Mouse (Mus musculus) spleen, adult 2 months (tissue): ENCODE results near the gene AI661453. TPM values are rescaled to one million over a fixed set of nuclear protein-coding genes. Genes with fewer than 3 reads are reported as not detected.
A peak's percentile ranks its signal among the peaks of the same experiment; 100 is the strongest.

ENCODE experiments used
- DNase-seq, 2 experiments: peaks; one replicate each; pipeline versions ENCODE4 v3.0.0 to v3.0.0-alpha.2; 2012 to 2021; ENCODE audit warnings: low spot score in 2 of 2, low read depth in 1 of 2
- H3K27ac ChIP-seq: fragments of 200-500 bp; 2 replicates; pipeline ENCODE4 v1.5.1; 2012; ENCODE audit warnings: low read length, inconsistent platforms; ENCODE audit not compliant: insufficient read depth
- H3K27me3 ChIP-seq: fragments of 200-500 bp; 2 replicates; pipeline ENCODE4 v1.6.1; 2012; ENCODE audit warnings: mild to moderate bottlenecking, moderate library complexity, low read length, inconsistent platforms; ENCODE audit not compliant: control insufficient read depth, insufficient read depth
- H3K36me3 ChIP-seq: fragments of 200-500 bp; 2 replicates; pipeline ENCODE4 v1.6.1; 2012; ENCODE audit warnings: mild to moderate bottlenecking, low read length, inconsistent platforms; ENCODE audit not compliant: control insufficient read depth, insufficient read depth
- H3K4me1 ChIP-seq: fragments of 200-500 bp; 2 replicates; pipeline ENCODE4 v1.6.1; 2011; ENCODE audit warnings: inconsistent platforms; ENCODE audit not compliant: control insufficient read depth, insufficient read depth, insufficient read length
- H3K4me3 ChIP-seq: fragments of 200-500 bp; 2 replicates; pipeline ENCODE4 v1.5.1; 2011; ENCODE audit warnings: mild to moderate bottlenecking, inconsistent platforms; ENCODE audit not compliant: insufficient read depth, insufficient read length; ENCODE audit errors: extremely low read depth
- CTCF ChIP-seq: fragments of 200-500 bp; IDR thresholded peaks from 2 replicates; pipeline ENCODE4 v1.5.1; 2011; ENCODE audit warnings: mild to moderate bottlenecking, inconsistent platforms; ENCODE audit not compliant: insufficient read depth, insufficient read length, insufficient replicate concordance; ENCODE audit errors: extremely low read depth
- POLR2A ChIP-seq: fragments of 200-500 bp; IDR thresholded peaks from 2 replicates; pipeline ENCODE4 v1.6.1; 2011; ENCODE audit warnings: low read depth, low read length, inconsistent platforms
- WGBS: fragments of 180-500 bp; shearing (Covaris S2); methylation state at CpG from one replicate; pipeline ENCODE4 v1.1.7; 2018; 5-methylcytosine and 5-hydroxymethylcytosine counted together
- polyA plus RNA-seq: library from polyadenylated mRNA; depleted of rRNA; stranded (reverse); fragments of >200 nt; gene quantifications from 2 replicates; pipeline ENCODE4 v1.2.3, GENCODE M21; 2012

AI661453 gene
- polyA plus RNA-seq, 1 experiment, result 0.26 TPM

DNA sequence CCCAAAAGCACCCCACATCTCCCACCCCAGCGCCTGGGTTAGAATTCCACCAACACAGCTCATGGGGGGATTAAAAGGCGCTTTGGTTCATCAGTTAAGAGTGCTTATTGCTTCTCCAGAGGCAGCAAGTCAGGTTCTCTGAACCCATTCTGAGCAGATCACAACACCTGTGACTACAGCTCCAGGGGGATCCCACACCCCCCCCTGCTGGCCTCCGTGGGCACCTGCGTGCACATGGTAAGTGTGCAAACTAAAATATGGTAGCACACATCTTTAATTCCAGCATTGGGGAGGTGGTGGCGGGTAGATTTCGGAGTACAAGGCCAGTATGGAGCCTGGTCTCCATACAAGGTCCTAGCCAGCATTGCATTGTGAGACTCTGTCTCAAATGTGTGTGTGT lies 9.1 kb upstream of the AI661453 start:
- Histone ChIP-seq H3K4me1 (no peaks in the 10 kb centered on the region), H3K27ac (no peak overlapping the region), H3K4me3 (no peak overlapping the region), H3K27me3 (no peaks in the 10 kb centered on the region), H3K36me3 (no peaks in the 10 kb centered on the region)
- TF ChIP-seq CTCF (no peak), POLR2A (no peak)
- WGBS, result 71% methylated on average over 6 of the region's 6 CpGs
- no peak for DNase-seq

GRCm38 (mm10) chr17:47428831-47429304 lies 7.5 kb upstream of the AI661453 start:
- Histone ChIP-seq H3K4me3 (no peak overlapping the region), H3K27me3 (no peaks in the 10 kb centered on the region), H3K27ac (no peak overlapping the region), H3K4me1 (no peaks in the 10 kb centered on the region), H3K36me3 (no peaks in the 10 kb centered on the region)
- TF ChIP-seq POLR2A, result no peak
- no peak for TF ChIP-seq CTCF
- 43% methylated on average over 8 of the region's 8 CpGs for WGBS
- no peak for DNase-seq

- DNase-seq, result no peak
- H3K27me3 ChIP-seq, result no peaks in the 10 kb centered on the region
- no peak overlapping the region for H3K4me3 ChIP-seq
- no peaks in the 10 kb centered on the region for H3K36me3 ChIP-seq
- WGBS, result 69% methylated on average over 5 of the region's 5 CpGs
- H3K4me1 ChIP-seq, result no peaks in the 10 kb centered on the region
- TF ChIP-seq CTCF, result no peak
- TF ChIP-seq POLR2A, result no peak
- no peak overlapping the region for H3K27ac ChIP-seq
Measured at GRCm38 (mm10) chr17:47430815-47431214, 5.6 kb upstream of the AI661453 start.

DNA sequence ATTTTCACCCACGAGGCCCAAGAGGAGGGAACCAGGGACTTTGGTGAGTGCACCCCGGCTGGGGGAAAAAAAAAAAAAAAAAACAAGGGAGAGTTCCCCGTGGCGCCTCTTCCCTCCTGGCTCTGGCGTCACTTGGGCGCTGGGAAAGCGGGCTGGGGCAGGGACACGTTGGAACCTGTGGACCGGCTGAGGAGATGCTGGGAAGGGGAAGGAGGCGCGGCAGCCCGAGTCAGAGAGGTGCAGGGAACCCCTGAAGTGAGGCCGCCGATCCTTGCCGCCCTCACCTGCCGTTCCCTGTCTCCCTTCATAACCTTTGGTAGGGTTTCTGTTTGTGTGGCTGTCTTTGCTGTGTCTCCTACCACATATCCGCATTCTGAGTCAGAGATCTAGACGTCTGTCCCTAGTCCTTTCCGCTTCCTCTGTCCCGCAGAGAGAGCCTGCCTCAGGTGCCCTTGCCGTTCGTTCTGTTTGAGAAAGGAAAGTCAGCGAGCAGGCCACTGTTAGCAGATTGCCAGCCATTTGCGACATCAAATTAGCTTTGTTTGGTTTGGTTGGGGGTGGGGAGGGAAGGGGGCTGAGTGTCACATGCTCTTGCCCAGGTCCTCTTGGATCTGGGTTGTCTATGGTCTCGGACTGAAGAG lies 612 bp downstream of the AI661453 start, which contains the start of gene 1700001C19Rik:
TSS of gene 1700001C19Rik (minus strand) at position 470 of the 641 bp plus-strand sequence.
- Histone ChIP-seq H3K4me1 (peaks cover 5% of the 10 kb centered on the region; the same call in 1 of the 2 replicates), H3K27me3 (peaks cover 6% of the 10 kb centered on the region), H3K4me3 (peak within 1 kb of the TSS; percentile 21; the same call in 1 of the 2 replicates), H3K27ac (no peak within 1 kb of the TSS), H3K36me3 (no peaks in the 10 kb centered on the region)
- WGBS, result 13% methylated on average over 25 of the region's 25 CpGs
- TF ChIP-seq CTCF (no peak), POLR2A (no peak)
- DNase-seq, result no peak

DNA sequence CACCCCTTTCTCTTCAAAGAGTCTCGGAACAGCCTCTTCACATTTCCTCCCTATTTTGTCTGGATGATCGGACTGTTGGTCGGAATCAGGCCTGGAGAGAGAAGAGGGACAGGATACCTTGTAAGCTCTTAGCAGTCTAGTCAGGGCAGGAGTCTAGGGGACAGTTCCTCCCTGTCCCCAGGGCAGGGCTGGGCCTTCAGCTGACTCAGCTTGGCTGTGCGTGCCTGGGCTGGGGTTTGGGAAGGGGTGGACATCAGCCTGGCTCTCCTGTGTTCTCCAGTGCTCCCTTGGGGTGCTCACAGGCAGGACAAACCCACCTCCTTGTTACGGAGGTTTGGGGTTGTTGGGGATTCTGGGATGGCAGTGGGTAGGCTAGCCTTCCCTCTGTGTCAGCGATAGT lies 2.2 kb downstream of the AI661453 start:
- Histone ChIP-seq H3K27me3 (peaks cover 6% of the 10 kb centered on the region), H3K4me3 (no peak overlapping the region), H3K36me3 (no peaks in the 10 kb centered on the region), H3K4me1 (peaks cover 5% of the 10 kb centered on the region; the same call in 1 of the 2 replicates), H3K27ac (no peak overlapping the region)
- DNase-seq, result no peak
- 84% methylated on average over 6 of the region's 6 CpGs for WGBS
- TF ChIP-seq CTCF (no peak), POLR2A (no peak)

DNA sequence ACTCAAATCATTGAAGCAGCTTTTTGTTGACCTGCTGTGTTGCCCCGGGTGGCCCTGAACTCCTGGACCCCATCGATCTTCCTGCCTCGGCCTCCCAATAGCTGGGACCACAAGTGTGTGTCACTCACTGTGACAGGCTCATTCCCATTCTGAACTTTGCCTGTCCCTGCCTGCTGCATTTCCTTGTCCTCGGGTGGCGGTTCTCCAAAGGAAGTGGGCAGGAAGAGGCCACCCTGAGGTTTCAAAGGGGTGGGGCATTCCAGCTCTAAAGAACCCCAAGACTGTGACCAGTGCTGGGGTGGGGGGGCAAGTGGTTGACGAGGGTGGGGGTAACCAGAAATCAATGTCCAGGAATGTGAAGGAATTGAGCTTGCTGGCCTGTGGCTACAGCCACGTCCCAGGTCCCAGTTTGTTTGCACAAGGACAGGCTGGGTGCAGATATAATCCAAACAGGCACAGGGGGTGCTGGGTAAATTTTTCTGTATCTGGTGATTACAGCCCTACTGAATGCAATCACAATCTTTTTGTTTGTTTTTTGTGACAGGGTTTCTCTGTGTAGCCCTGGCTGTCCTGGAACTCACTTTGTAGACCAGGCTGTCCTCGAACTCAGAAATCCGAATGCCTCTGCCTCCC lies 3.1 kb downstream of the AI661453 start:
- Histone ChIP-seq H3K36me3 (no peaks in the 10 kb centered on the region), H3K4me3 (no peak overlapping the region), H3K27ac (no peak overlapping the region), H3K4me1 (peaks cover 5% of the 10 kb centered on the region; the same call in 1 of the 2 replicates), H3K27me3 (peaks cover 6% of the 10 kb centered on the region)
- 27% methylated on average over 9 of the region's 9 CpGs for WGBS
- no peak for DNase-seq
- TF ChIP-seq CTCF (no peak), POLR2A (no peak)

DNA sequence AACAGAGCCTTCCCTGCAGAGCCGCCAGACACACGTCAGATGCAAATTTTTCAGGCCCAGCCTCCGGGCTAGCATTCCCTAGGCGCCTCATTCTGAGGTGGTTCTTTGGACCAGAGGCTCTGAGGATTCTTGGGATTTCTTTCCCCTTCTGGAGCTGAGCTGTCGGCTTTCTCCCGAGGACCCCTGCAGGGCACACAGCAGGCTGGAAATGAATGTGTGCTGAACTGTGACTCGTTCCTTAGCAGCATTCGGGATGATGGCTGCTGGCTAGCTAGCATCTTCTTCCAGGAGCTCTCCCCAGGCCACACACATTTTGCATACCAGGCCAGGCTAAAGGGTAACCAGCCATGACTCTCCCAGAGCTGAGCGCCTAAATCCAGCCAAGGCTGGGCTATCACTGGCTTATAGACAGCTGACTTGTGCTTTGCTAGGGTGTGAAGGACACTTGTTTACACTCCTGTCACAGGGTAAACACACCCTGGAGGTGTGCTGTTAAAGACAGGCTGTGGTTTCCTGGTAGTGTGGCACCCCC lies 4.0 kb downstream of the AI661453 start:
- WGBS, result 85% methylated on average over 9 of the region's 9 CpGs
- Histone ChIP-seq H3K27ac (no peak overlapping the region), H3K36me3 (no peaks in the 10 kb centered on the region), H3K4me3 (no peak overlapping the region), H3K4me1 (peaks cover 5% of the 10 kb centered on the region; the same call in 1 of the 2 replicates), H3K27me3 (peaks cover 6% of the 10 kb centered on the region)
- no peak for DNase-seq
- TF ChIP-seq POLR2A, result no peak
- TF ChIP-seq CTCF, result no peak
